Mouse (Mus musculus) layer of hippocampus, adult 9-11 months (tissue): Measurements from ENCODE around the gene Ccdc77.
"Not testable (repeated sequence)": the region's sequence is repeated elsewhere in the genome, so short reads cannot be mapped to it uniquely, and the experiment has no call there.

Source experiments
- DNase-seq: peaks from one replicate; pipeline ENCODE4 v3.0.0; 2022

The Ccdc77 gene

GRCm38 (mm10) chr6:120309338-120309737 lies 54.8 kb downstream of the Ccdc77 start:
- DNase-seq = no peak

GRCm38 (mm10) chr6:120306859-120307594 lies 57.1 kb downstream of the Ccdc77 start:
- no peak for DNase-seq

GRCm38 (mm10) chr6:120302755-120303316 lies 61.3 kb downstream of the Ccdc77 start:
- DNase-seq = no peak

- DNase-seq = peak; percentile 22
These were observed 63.0 kb downstream of the Ccdc77 start for GRCm38 (mm10) chr6:120301137-120301536.

- DNase-seq = not testable (repeated sequence)
These were observed 67.6 kb downstream of the Ccdc77 start for GRCm38 (mm10) chr6:120296589-120296988.

GRCm38 (mm10) chr6:120294785-120295133 lies 69.4 kb downstream of the Ccdc77 start:
- peak; percentile 17 for DNase-seq

- peak; percentile 37 for DNase-seq
These were observed 70.0 kb downstream of the Ccdc77 start, which contains the start of the genes D330020A13Rik and B4galnt3 for GRCm38 (mm10) chr6:120294056-120294784. Gene D330020A13Rik, plus strand, starts transcription at chr6:120294364. Gene B4galnt3, minus strand, starts transcription at chr6:120294559.

- DNase-seq = no peak
These were observed 72.7 kb downstream of the Ccdc77 start for GRCm38 (mm10) chr6:120291396-120292009.

GRCm38 (mm10) chr6:120289430-120289829 lies 74.7 kb downstream of the Ccdc77 start:
- no peak for DNase-seq

- no peak for DNase-seq
These were observed 75.6 kb downstream of the Ccdc77 start for GRCm38 (mm10) chr6:120288541-120288940.

- DNase-seq = no peak
These were observed 76.9 kb downstream of the Ccdc77 start for GRCm38 (mm10) chr6:120287279-120287678.

- no peak for DNase-seq
These were observed 87.2 kb downstream of the Ccdc77 start for GRCm38 (mm10) chr6:120276874-120277449.

- no peak for DNase-seq
These were observed 88.9 kb downstream of the Ccdc77 start for GRCm38 (mm10) chr6:120275301-120275700.

- peak; percentile 29 for DNase-seq
These were observed 89.3 kb downstream of the Ccdc77 start for GRCm38 (mm10) chr6:120274887-120275286.
